Mouse (Mus musculus) hindbrain, embryonic 14.5 days (tissue): ENCODE results near the gene Pet117. TPM values are rescaled to one million over a fixed set of nuclear protein-coding genes. Genes with fewer than 3 reads are reported as not detected.

Experiments
- ATAC-seq: fragments of 200-750 bp; cut with Nextera tagmentation; 2 replicates; pipeline ENCODE4 v1.8.0; 2017; ENCODE audit warnings: moderate number of reproducible peaks, mild to moderate bottlenecking, moderate TSS enrichment, moderate library complexity; ENCODE audit not compliant: low FRiP score
- DNase-seq: peaks from one replicate; pipeline ENCODE4 v3.0.0-alpha.2; 2015; ENCODE audit warnings: low spot score
- H3K27ac ChIP-seq: fragments of 300-500 bp; sonication (generic); 2 replicates; pipeline ENCODE4 v1.5.1; 2014; ENCODE audit warnings: mild to moderate bottlenecking, moderate library complexity
- H3K27me3 ChIP-seq: fragments of 300-500 bp; sonication (generic); 2 replicates; pipeline ENCODE4 v1.6.1; 2014; ENCODE audit warnings: mild to moderate bottlenecking, low read length, mixed read lengths; ENCODE audit not compliant: control insufficient read depth, insufficient read depth
- H3K36me3 ChIP-seq: fragments of 300-500 bp; sonication (generic); replicated peaks from 2 replicates; pipeline ENCODE4 v1.6.1; 2014; ENCODE audit not compliant: control insufficient read depth, insufficient read depth
- H3K4me1 ChIP-seq: fragments of 300-500 bp; sonication (generic); replicated peaks from 2 replicates; pipeline ENCODE4 v1.6.1; 2014; ENCODE audit warnings: antibody characterized with exemption, low read length, mixed read lengths; ENCODE audit not compliant: control insufficient read depth, insufficient read depth
- H3K4me2 ChIP-seq: fragments of 300-500 bp; sonication (generic); replicated peaks from 2 replicates; pipeline ENCODE4 v1.6.1; 2014; ENCODE audit warnings: mild to moderate bottlenecking, moderate library complexity
- H3K4me3 ChIP-seq: fragments of 300-500 bp; sonication (generic); replicated peaks from 2 replicates; pipeline ENCODE4 v1.5.1; 2014; ENCODE audit warnings: mild to moderate bottlenecking, low read length
- H3K9ac ChIP-seq: fragments of 300-500 bp; sonication (generic); 2 replicates; pipeline ENCODE4 v1.6.1; 2014
- H3K9me3 ChIP-seq: fragments of 300-500 bp; sonication (generic); 2 replicates; pipeline ENCODE4 v1.6.1; 2016; ENCODE audit warnings: low read length; ENCODE audit not compliant: control insufficient read depth
- WGBS: fragments of 180-500 bp; shearing (Covaris S2); extraction: QIAGEN DNeasy Blood & Tissue Kit; methylation state at CpG from one replicate; pipeline ENCODE4 v1.1.7; 2014; 5-methylcytosine and 5-hydroxymethylcytosine counted together
- polyA plus RNA-seq: library from polyadenylated mRNA; unstranded; fragments of >200 nt; fragmentation: Nextera tagmentation; extraction: Ambion mirVana; gene quantifications from 2 replicates; pipeline ENCODE4 v1.2.1, GENCODE M21; 2014

Pet117 gene
- polyA plus RNA-seq, 1 experiment from 2014 or later = 3.0 TPM

GRCm38 (mm10) chr2:144400659-144401058 is 31.9 kb downstream of the Pet117 start:
- ATAC-seq = no peak
- H3K9me3 ChIP-seq = no peaks in the 10 kb centered on the region
- DNase-seq = no peak
- no peak overlapping the region for H3K4me3 ChIP-seq
- no peaks in the 10 kb centered on the region for H3K27me3 ChIP-seq
- H3K36me3 ChIP-seq = peaks cover 79% of the 10 kb centered on the region
- 95% methylated on average over 6 of the region's 6 CpGs for WGBS
- no peak overlapping the region for H3K9ac ChIP-seq
- H3K4me2 ChIP-seq = no peak overlapping the region
- H3K27ac ChIP-seq = no peak overlapping the region
- H3K4me1 ChIP-seq = no peaks in the 10 kb centered on the region

DNA sequence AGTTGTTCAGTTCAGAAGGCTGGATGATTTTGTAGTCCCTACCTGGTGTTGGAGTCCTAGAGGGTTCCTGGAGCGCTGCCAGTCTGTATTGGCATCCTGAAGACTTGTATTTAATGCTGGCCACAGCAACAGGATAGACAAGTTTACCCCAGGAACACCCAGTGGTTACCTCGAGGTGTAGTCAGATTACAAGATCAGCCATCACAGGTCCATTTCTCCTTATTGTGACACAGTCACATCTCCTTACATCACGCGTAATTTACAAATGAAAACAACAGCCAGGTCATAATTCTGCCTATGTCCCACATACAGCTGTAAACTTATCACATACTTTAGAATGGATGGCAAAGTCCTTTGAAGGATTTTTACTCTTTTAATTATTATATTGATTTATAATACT is 40.2 kb downstream of the Pet117 start:
- H3K4me3 ChIP-seq = no peak overlapping the region
- peaks cover 59% of the 10 kb centered on the region for H3K36me3 ChIP-seq
- H3K9ac ChIP-seq = no peak overlapping the region
- no peak overlapping the region for H3K27ac ChIP-seq
- no peaks in the 10 kb centered on the region for H3K9me3 ChIP-seq
- ATAC-seq = no peak
- no peaks in the 10 kb centered on the region for H3K4me1 ChIP-seq
- DNase-seq = no peak
- 93% methylated on average over 4 of the region's 4 CpGs for WGBS
- no peaks in the 10 kb centered on the region for H3K27me3 ChIP-seq
- H3K4me2 ChIP-seq = no peak overlapping the region

DNA sequence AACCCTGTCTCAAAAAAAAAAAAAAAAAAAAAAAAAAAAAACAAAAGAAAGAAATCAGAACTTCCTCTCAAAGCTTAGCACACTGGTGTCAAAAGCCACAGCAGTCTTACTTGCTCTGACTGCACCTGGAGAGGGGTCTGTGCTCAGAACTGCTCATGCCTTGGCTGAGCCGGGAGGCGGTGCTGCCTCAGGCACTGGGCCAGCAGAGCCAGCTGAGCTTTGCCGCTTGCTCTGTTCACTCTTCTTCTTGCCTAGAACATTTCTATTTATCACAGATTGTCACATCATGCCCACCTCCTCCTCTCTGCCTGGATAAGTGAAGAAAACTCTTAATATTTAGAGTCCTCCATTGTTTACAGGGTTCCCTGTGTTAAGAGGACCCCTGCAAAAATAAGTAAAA is 41.8 kb downstream of the Pet117 start:
- ATAC-seq (no peak), DNase-seq (no peak)
- no peaks in the 10 kb centered on the region for H3K4me1 ChIP-seq
- no peak overlapping the region for H3K4me2 ChIP-seq
- H3K9ac ChIP-seq = no peak overlapping the region
- 77% methylated on average over 3 of the region's 3 CpGs for WGBS
- H3K27me3 ChIP-seq = no peaks in the 10 kb centered on the region
- no peaks in the 10 kb centered on the region for H3K9me3 ChIP-seq
- no peak overlapping the region for H3K27ac ChIP-seq
- peaks cover 47% of the 10 kb centered on the region for H3K36me3 ChIP-seq
- no peak overlapping the region for H3K4me3 ChIP-seq

- Histone ChIP-seq H3K27ac (no peak overlapping the region), H3K9ac (no peak overlapping the region), H3K4me2 (no peak overlapping the region), H3K9me3 (no peaks in the 10 kb centered on the region), H3K4me3 (no peak overlapping the region), H3K36me3 (peaks cover 12% of the 10 kb centered on the region; the same call in 1 of the 2 replicates), H3K4me1 (0 out of 2 replicates have a peak, but pooled peaks cover 3% of the 10 kb centered on the region), H3K27me3 (no peaks in the 10 kb centered on the region)
- ATAC-seq (no peak), DNase-seq (no peak)
- WGBS = 93% methylated on average over 1 of the region's 1 CpGs
These were observed 45.9 kb downstream of the Pet117 start for GRCm38 (mm10) chr2:144414646-144415045.

DNA sequence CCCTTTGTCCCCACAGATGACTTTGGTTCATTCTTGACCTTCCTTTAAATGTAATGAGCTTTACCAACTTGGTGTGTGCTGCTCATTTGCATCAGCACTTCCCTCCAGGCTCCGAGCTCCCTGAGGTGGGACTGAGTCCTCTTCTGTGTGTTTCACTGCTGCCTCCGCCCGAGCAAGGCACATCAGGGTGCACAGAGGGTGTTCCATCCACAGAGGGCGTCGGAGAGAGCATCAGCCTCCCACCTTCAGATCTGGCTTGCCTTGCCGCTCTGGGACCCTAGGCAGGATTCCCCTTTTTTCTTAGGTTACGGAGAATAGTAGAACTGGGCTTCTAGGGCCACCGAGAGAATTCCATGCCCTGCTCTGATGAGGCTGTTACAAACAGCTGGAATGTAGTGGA is 48.1 kb downstream of the Pet117 start:
- H3K9ac ChIP-seq = no peak overlapping the region
- no peak for DNase-seq
- no peak for ATAC-seq
- 0 out of 2 replicates have a peak, but pooled peaks cover 3% of the 10 kb centered on the region for H3K4me1 ChIP-seq
- 53% methylated on average over 8 of the region's 8 CpGs for WGBS
- H3K36me3 ChIP-seq = peaks cover 1% of the 10 kb centered on the region; the same call in 1 of the 2 replicates
- no peaks in the 10 kb centered on the region for H3K27me3 ChIP-seq
- H3K4me3 ChIP-seq = no peak overlapping the region
- H3K9me3 ChIP-seq = no peaks in the 10 kb centered on the region
- no peak overlapping the region for H3K4me2 ChIP-seq
- H3K27ac ChIP-seq = no peak overlapping the region

DNA sequence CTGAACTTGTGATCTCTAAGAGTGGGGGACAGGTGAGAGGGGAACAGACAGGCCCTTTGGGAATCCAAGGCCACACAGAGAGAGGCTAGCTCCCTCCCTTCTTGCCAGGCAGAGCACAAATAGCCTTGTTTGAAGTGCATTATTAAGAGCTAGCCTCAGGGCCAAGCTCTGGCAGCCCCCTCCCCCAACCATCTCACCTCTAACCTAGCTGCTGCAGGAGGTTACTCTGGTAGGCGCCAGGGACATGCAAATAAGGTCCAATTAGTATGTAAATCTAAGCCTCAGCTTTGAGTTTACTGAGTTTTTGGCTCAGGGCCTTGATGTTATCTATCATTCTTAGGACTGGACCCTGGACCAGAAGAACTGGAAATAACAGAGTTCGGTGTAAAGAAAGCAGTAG is 49.3 kb downstream of the Pet117 start:
- 0 out of 2 replicates have a peak, but pooled peaks cover 3% of the 10 kb centered on the region for H3K4me1 ChIP-seq
- H3K4me3 ChIP-seq = no peak overlapping the region
- ATAC-seq (peak; percentile 49; the same call in 1 of the 2 replicates), DNase-seq (no peak)
- no peaks in the 10 kb centered on the region for H3K27me3 ChIP-seq
- H3K4me2 ChIP-seq = no peak overlapping the region
- H3K9me3 ChIP-seq = no peaks in the 10 kb centered on the region
- no peak overlapping the region for H3K9ac ChIP-seq
- H3K27ac ChIP-seq = no peak overlapping the region
- WGBS = 26% methylated on average over 2 of the region's 2 CpGs
- H3K36me3 ChIP-seq = no peaks in the 10 kb centered on the region; the same call in 1 of the 2 replicates

DNA sequence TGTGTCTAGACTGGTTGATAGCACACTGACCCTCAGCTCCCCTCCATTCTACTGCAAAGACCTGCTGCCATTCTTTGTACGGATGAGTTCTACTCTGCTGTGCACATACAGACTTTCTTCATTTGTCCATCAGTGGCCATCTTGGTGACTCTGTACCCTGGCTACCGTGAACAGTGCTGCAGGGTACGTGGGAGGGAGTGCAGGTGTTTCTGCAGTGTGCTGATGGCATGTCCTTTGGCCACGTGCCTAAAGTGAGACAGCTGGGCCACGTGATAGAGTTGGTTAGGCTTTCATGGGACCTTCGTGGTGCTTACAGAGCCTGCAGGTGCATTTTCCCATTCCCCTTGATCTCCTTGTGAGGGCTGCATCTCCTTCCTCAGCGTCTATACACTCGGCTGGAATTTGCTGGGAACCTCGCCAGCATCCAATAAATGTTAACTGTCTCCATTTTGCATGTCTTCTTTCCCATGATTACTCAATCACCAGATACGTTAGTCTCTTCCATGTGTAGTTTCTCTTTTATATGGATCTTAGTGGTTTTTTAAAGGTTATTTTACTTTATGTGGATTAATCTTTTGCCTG is 53.4 kb downstream of the Pet117 start:
- no peaks in the 10 kb centered on the region for H3K27me3 ChIP-seq
- ATAC-seq = no peak
- H3K27ac ChIP-seq = no peak overlapping the region
- H3K4me2 ChIP-seq = no peak overlapping the region
- no peaks in the 10 kb centered on the region for H3K9me3 ChIP-seq
- H3K36me3 ChIP-seq = no peaks in the 10 kb centered on the region
- 0 out of 2 replicates have a peak, but pooled peaks cover 3% of the 10 kb centered on the region for H3K4me1 ChIP-seq
- H3K4me3 ChIP-seq = no peak overlapping the region
- 83% methylated on average over 10 of the region's 10 CpGs for WGBS
- DNase-seq = no peak
- H3K9ac ChIP-seq = no peak overlapping the region

Other genes starting within 250 kb of the Pet117 start
- gene Mgme1, start 98.3 kb upstream of the Pet117 start, polyA plus RNA-seq = 10.5 and 11.7 TPM in 2 replicates
- 73.0 and 75.9 TPM in 2 replicates for gene Snx5, start 98.1 kb upstream of the Pet117 start, polyA plus RNA-seq
- not detected in 2 replicates for gene Ovol2, start 36.9 kb upstream of the Pet117 start, polyA plus RNA-seq
- 22.4 and 23.3 TPM in 2 replicates for gene Kat14, start within 50 bp of the Pet117 start, polyA plus RNA-seq
- gene Dzank1, start 158.4 kb downstream of the Pet117 start, polyA plus RNA-seq = 19.5 and 23.7 TPM in 2 replicates
- 26.4 and 28.3 TPM in 2 replicates for gene Polr3f, start 158.7 kb downstream of the Pet117 start, polyA plus RNA-seq
- 55.1 and 58.6 TPM in 2 replicates for gene Rbbp9, start 181.9 kb downstream of the Pet117 start, polyA plus RNA-seq
- gene Sec23b, start 187.2 kb downstream of the Pet117 start, polyA plus RNA-seq = 64.3 and 69.5 TPM in 2 replicates
- 57.4 and 77.1 TPM in 2 replicates for gene Smim26, start 225.1 kb downstream of the Pet117 start, polyA plus RNA-seq
- gene Dtd1, start 230.9 kb downstream of the Pet117 start, polyA plus RNA-seq = 120 and 128 TPM in 2 replicates